Mouse (Mus musculus) neural tube, embryonic 14.5 days (tissue): ENCODE measurements around the gene Prdm11. TPM values are rescaled to one million over a fixed set of nuclear protein-coding genes. Genes with fewer than 3 reads are reported as not detected.

Source experiments
- ATAC-seq: fragments of 200-750 bp; cut with Nextera tagmentation; 2 replicates; pipeline ENCODE4 v1.8.0; 2017; ENCODE audit warnings: low read depth, mild to moderate bottlenecking, moderate TSS enrichment, moderate library complexity
- H3K27ac ChIP-seq: fragments of 300-500 bp; sonication (generic); 2 replicates; pipeline ENCODE4 v1.5.1; 2014; ENCODE audit warnings: low read depth, mild to moderate bottlenecking, control low read depth, low read length, moderate library complexity, mixed read lengths
- H3K27me3 ChIP-seq: fragments of 300-500 bp; sonication (generic); 2 replicates; pipeline ENCODE4 v1.6.1; 2014; ENCODE audit warnings: low read length; ENCODE audit not compliant: control insufficient read depth, insufficient read depth
- H3K36me3 ChIP-seq: fragments of 300-500 bp; sonication (generic); 2 replicates; pipeline ENCODE4 v1.6.1; 2014; ENCODE audit warnings: low read length, mixed read lengths; ENCODE audit not compliant: control insufficient read depth, insufficient read depth
- H3K4me1 ChIP-seq: fragments of 300-500 bp; sonication (generic); 2 replicates; pipeline ENCODE4 v1.6.1; 2014; ENCODE audit warnings: low read length; ENCODE audit not compliant: control insufficient read depth, insufficient read depth
- H3K4me2 ChIP-seq: fragments of 300-500 bp; sonication (generic); 2 replicates; pipeline ENCODE4 v1.6.1; 2014; ENCODE audit warnings: mild to moderate bottlenecking, low read depth, low read length, control low read depth
- H3K4me3 ChIP-seq: fragments of 300-500 bp; sonication (generic); 2 replicates; pipeline ENCODE4 v1.5.1; 2014; ENCODE audit warnings: low read depth, low read length, control low read depth, mixed read lengths
- H3K9ac ChIP-seq: fragments of 300-500 bp; sonication (generic); replicated peaks from 2 replicates; pipeline ENCODE4 v1.6.1; 2014; ENCODE audit warnings: low read depth, mild to moderate bottlenecking, control low read depth, low read length, mixed read lengths
- H3K9me3 ChIP-seq: fragments of 300-500 bp; sonication (generic); 2 replicates; pipeline ENCODE4 v1.6.1; 2016; ENCODE audit warnings: low read length; ENCODE audit not compliant: control insufficient read depth
- WGBS: fragments of 180-500 bp; shearing (Covaris S2); extraction: QIAGEN DNeasy Blood & Tissue Kit; methylation state at CpG from one replicate; pipeline ENCODE4 v1.1.7; 2014; 5-methylcytosine and 5-hydroxymethylcytosine counted together
- polyA plus RNA-seq: library from polyadenylated mRNA; unstranded; fragments of >200 nt; fragmentation: Nextera tagmentation; extraction: Ambion mirVana; gene quantifications from 2 replicates; pipeline ENCODE4 v1.2.1, GENCODE M21; 2014

Gene Prdm11
- polyA plus RNA-seq, 1 experiment from 2014 or later: 1.8 TPM

- no peak overlapping the region for H3K27ac ChIP-seq
- no peak overlapping the region for H3K4me3 ChIP-seq
- H3K27me3 ChIP-seq: peaks cover 4% of the 10 kb centered on the region; the same call in 1 of the 2 replicates
- no peaks in the 10 kb centered on the region for H3K9me3 ChIP-seq
- H3K9ac ChIP-seq: no peak overlapping the region
- H3K36me3 ChIP-seq: no peaks in the 10 kb centered on the region
- ATAC-seq: no peak
- H3K4me2 ChIP-seq: no peak overlapping the region
- WGBS: 90% methylated on average over 9 of the region's 9 CpGs
- no peaks in the 10 kb centered on the region for H3K4me1 ChIP-seq
These were observed 105.0 kb downstream of the Prdm11 start for GRCm38 (mm10) chr2:92940963-92941362.

GRCm38 (mm10) chr2:92938827-92939226 lies 107.1 kb downstream of the Prdm11 start:
- whole genome bisulfite sequencing: 98% methylated on average over 6 of the region's 7 CpGs

GRCm38 (mm10) chr2:92938063-92938462 lies 107.9 kb downstream of the Prdm11 start:
- Histone ChIP-seq H3K4me3 (no peak overlapping the region), H3K27ac (no peak overlapping the region), H3K4me1 (no peaks in the 10 kb centered on the region), H3K9ac (no peak overlapping the region), H3K4me2 (no peak overlapping the region), H3K36me3 (no peaks in the 10 kb centered on the region), H3K9me3 (no peaks in the 10 kb centered on the region), H3K27me3 (peaks cover 4% of the 10 kb centered on the region; the same call in 1 of the 2 replicates)
- no peak for ATAC-seq
- 73% methylated on average over 5 of the region's 5 CpGs for WGBS

More at GRCm38 (mm10) chr2:92938827-92939226, 107.1 kb downstream of the Prdm11 start:
- no peaks in the 10 kb centered on the region for H3K9me3 ChIP-seq
- no peak for ATAC-seq
- H3K27me3 ChIP-seq: peaks cover 4% of the 10 kb centered on the region; the same call in 1 of the 2 replicates
- no peak overlapping the region for H3K9ac ChIP-seq
- no peak overlapping the region for H3K27ac ChIP-seq
- H3K4me3 ChIP-seq: no peak overlapping the region
- H3K4me1 ChIP-seq: no peaks in the 10 kb centered on the region
- H3K4me2 ChIP-seq: no peak overlapping the region
- H3K36me3 ChIP-seq: no peaks in the 10 kb centered on the region

- Histone ChIP-seq H3K36me3 (no peaks in the 10 kb centered on the region), H3K4me1 (no peaks in the 10 kb centered on the region), H3K4me2 (no peak overlapping the region), H3K27me3 (no peaks in the 10 kb centered on the region), H3K9ac (no peak overlapping the region), H3K27ac (no peak overlapping the region), H3K4me3 (no peak overlapping the region), H3K9me3 (no peaks in the 10 kb centered on the region)
- WGBS: 65% methylated on average over 3 of the region's 3 CpGs
- no peak for ATAC-seq
These were observed 110.5 kb downstream of the Prdm11 start for GRCm38 (mm10) chr2:92935483-92935882.

GRCm38 (mm10) chr2:92934312-92934982 lies 111.5 kb downstream of the Prdm11 start:
- no peaks in the 10 kb centered on the region for H3K27me3 ChIP-seq
- H3K4me1 ChIP-seq: no peaks in the 10 kb centered on the region
- no peak overlapping the region for H3K9ac ChIP-seq
- H3K27ac ChIP-seq: no peak overlapping the region
- H3K4me3 ChIP-seq: no peak overlapping the region
- no peak overlapping the region for H3K4me2 ChIP-seq
- WGBS: 22% methylated on average over 10 of the region's 10 CpGs
- no peaks in the 10 kb centered on the region for H3K36me3 ChIP-seq
- ATAC-seq: no peak
- H3K9me3 ChIP-seq: no peaks in the 10 kb centered on the region

- WGBS: 87% methylated on average over 6 of the region's 6 CpGs
- no peak overlapping the region for H3K27ac ChIP-seq
- no peak overlapping the region for H3K9ac ChIP-seq
- H3K4me2 ChIP-seq: no peak overlapping the region
- no peaks in the 10 kb centered on the region for H3K27me3 ChIP-seq
- no peaks in the 10 kb centered on the region for H3K4me1 ChIP-seq
- no peaks in the 10 kb centered on the region for H3K9me3 ChIP-seq
- no peak overlapping the region for H3K4me3 ChIP-seq
- ATAC-seq: no peak
- no peaks in the 10 kb centered on the region for H3K36me3 ChIP-seq
These were observed 112.6 kb downstream of the Prdm11 start for GRCm38 (mm10) chr2:92933379-92933778.

- Histone ChIP-seq H3K36me3 (no peaks in the 10 kb centered on the region), H3K4me3 (no peak overlapping the region), H3K4me2 (no peak overlapping the region), H3K9me3 (no peaks in the 10 kb centered on the region), H3K27ac (no peak overlapping the region), H3K4me1 (no peaks in the 10 kb centered on the region), H3K9ac (no peak overlapping the region), H3K27me3 (no peaks in the 10 kb centered on the region)
- 69% methylated on average over 7 of the region's 7 CpGs for WGBS
- ATAC-seq: no peak
These were observed 114.9 kb downstream of the Prdm11 start for GRCm38 (mm10) chr2:92931061-92931460.

GRCm38 (mm10) chr2:92929696-92930095 lies 116.3 kb downstream of the Prdm11 start:
- H3K27me3 ChIP-seq: no peaks in the 10 kb centered on the region
- no peak overlapping the region for H3K9ac ChIP-seq
- no peaks in the 10 kb centered on the region for H3K9me3 ChIP-seq
- no peak overlapping the region for H3K27ac ChIP-seq
- H3K4me3 ChIP-seq: no peak overlapping the region
- no peaks in the 10 kb centered on the region for H3K4me1 ChIP-seq
- H3K4me2 ChIP-seq: no peak overlapping the region
- no peaks in the 10 kb centered on the region for H3K36me3 ChIP-seq
- no peak for ATAC-seq
- WGBS: 78% methylated on average over 5 of the region's 5 CpGs

GRCm38 (mm10) chr2:92924677-92925259 lies 121.2 kb downstream of the Prdm11 start:
- H3K4me1 ChIP-seq: peaks cover 4% of the 10 kb centered on the region; the same call in 1 of the 2 replicates
- no peak overlapping the region for H3K4me3 ChIP-seq
- ATAC-seq: no peak
- H3K9me3 ChIP-seq: no peaks in the 10 kb centered on the region
- H3K27ac ChIP-seq: no peak overlapping the region
- no peaks in the 10 kb centered on the region for H3K36me3 ChIP-seq
- H3K27me3 ChIP-seq: no peaks in the 10 kb centered on the region
- 61% methylated on average over 6 of the region's 6 CpGs for WGBS
- no peak overlapping the region for H3K4me2 ChIP-seq
- H3K9ac ChIP-seq: no peak overlapping the region
